Mouse (Mus musculus) heart, embryonic 16.5 days (tissue): ENCODE data around the gene Prdm15. TPM values are rescaled to one million over a fixed set of nuclear protein-coding genes. Genes with fewer than 3 reads are reported as not detected.

Source experiments
- microRNA-seq: library from miRNA; unstranded; fragments of <30 nt; microRNA quantifications from one replicate; pipeline ENCODE4, GENCODE M21; 2017
- polyA plus RNA-seq: library from polyadenylated mRNA; unstranded; fragments of >200 nt; fragmentation: Nextera tagmentation; extraction: Ambion mirVana; gene quantifications from 2 replicates; pipeline ENCODE4 v1.2.1, GENCODE M21; 2015

The Prdm15 gene
- polyA plus RNA-seq, 1 experiment from 2014 or later, result 7.0 TPM

Small RNA genes lying within 50 kb of the gene (microRNA-seq; reads per million reads assigned to microRNA genes)
- gene Mir6964, result not detected

Other genes with a start within 250 kb of the Prdm15 start
- 0.72 and 1.0 TPM in 2 replicates for gene Tmprss2, start 240.7 kb downstream of the Prdm15 start, polyA plus RNA-seq
- gene Ripk4, start 88.1 kb downstream of the Prdm15 start, polyA plus RNA-seq, result 2.9 and 4.6 TPM in 2 replicates
- gene C2cd2, start 110.7 kb upstream of the Prdm15 start, polyA plus RNA-seq, result 11.7 and 16.9 TPM in 2 replicates
- gene Zbtb21, start 110.8 kb upstream of the Prdm15 start, polyA plus RNA-seq, result 7.6 and 7.9 TPM in 2 replicates
- 13.5 and 17.8 TPM in 2 replicates for gene B230307C23Rik, start 145.5 kb upstream of the Prdm15 start, polyA plus RNA-seq
- gene A630089N07Rik, start 230.6 kb upstream of the Prdm15 start, polyA plus RNA-seq, result 9.6 and 11.0 TPM in 2 replicates